Mouse (Mus musculus): ENCODE measurements around the gene Vmn1r46.

- TF ChIP-seq GATA1 (IDR thresholded peaks at IDR 0.05; ENCODE audit: borderline replicate concordance, low read length) (no peak), FLI1 (IDR thresholded peaks at IDR 0.05; ENCODE audit: low read length) (no peak)
Observed at GRCm38 (mm10) chr6:89953556-89953955, 15.6 kb upstream of the Vmn1r46 start.

Measured in megakaryocyte, embryonic 14.5 days (primary cell).